Mouse (Mus musculus): Measurements from ENCODE around the gene Pdia5. TPM values are rescaled to one million over a fixed set of nuclear protein-coding genes. Genes with fewer than 3 reads are reported as not detected.

Gene Pdia5
- polyA plus RNA-seq, 1 experiment from 2014 or later: 24.2 TPM

DNA sequence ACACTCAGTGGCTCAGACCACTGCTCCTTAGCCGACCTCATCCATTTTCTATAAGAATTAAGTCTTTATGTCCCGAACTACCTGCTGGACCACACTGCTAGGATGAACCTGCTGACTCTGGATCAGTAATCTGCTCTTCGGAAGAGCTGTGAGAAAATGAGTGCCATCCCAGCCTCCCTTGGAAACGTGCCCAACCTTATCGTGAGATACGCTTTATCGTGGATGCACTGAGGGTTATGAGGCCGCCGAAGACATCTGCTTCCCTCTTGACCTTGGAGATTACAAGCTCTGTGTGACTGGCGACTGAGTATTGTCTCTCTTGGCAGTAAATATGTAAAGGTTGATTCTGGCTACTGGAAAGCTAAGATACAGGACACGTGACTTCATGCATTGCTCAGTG is 11.8 kb upstream of the Pdia5 start:
- no peak overlapping the region for H3K27ac ChIP-seq
- H3K4me3 ChIP-seq: no peak overlapping the region
- H3K9me3 ChIP-seq (replicated peaks): no peaks in the 10 kb centered on the region; the same call in 1 of the 2 replicates
- no peaks in the 10 kb centered on the region for H3K36me3 ChIP-seq
- 93% methylated on average over 11 of the region's 11 CpGs for WGBS
- no peaks in the 10 kb centered on the region for H3K27me3 ChIP-seq (ENCODE audit: low read depth, poor library complexity, severe bottlenecking)
- DNase-seq (ENCODE audit: low spot score): no peak
- H3K4me1 ChIP-seq: no peaks in the 10 kb centered on the region

DNA sequence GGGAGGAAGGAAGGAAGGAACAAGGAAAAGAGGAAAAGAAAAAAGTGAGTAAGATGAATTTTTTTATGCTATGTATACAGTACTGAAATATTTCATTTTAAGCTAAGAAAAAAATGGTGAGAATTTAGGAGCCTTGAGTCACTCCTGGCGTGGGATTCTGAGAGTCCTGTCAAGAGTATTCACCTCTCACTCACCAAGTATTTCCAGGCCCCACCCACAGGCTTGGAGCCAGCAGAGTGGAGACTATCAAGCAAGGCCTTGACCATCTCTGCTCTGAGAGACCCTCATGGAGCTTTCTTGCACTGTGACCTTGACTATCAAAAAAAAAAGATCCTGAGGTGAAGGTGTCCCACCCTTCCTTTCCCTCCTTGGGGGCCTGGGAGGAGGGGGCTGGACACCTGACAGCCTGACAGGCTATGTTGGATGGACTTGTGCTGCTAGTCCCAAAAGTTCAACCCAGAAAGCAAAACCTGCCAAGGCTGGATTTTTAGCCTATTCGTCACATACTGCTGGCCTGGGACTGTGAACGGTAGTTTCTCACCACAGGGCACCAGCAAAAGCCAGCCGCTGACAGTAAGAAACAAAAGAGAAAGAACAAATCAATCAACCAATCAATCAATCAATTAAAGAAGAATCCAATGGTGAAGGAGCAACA is 10.6 kb upstream of the Pdia5 start:
- no peak overlapping the region for H3K4me3 ChIP-seq
- no peaks in the 10 kb centered on the region; the same call in 1 of the 2 replicates for H3K9me3 ChIP-seq (replicated peaks)
- no peaks in the 10 kb centered on the region for H3K36me3 ChIP-seq
- H3K4me1 ChIP-seq: no peaks in the 10 kb centered on the region
- no peak overlapping the region for H3K27ac ChIP-seq
- 71% methylated on average over 4 of the region's 4 CpGs for whole genome bisulfite sequencing
- no peak for DNase-seq (ENCODE audit: low spot score)
- H3K27me3 ChIP-seq (ENCODE audit: low read depth, poor library complexity, severe bottlenecking): no peaks in the 10 kb centered on the region

DNA sequence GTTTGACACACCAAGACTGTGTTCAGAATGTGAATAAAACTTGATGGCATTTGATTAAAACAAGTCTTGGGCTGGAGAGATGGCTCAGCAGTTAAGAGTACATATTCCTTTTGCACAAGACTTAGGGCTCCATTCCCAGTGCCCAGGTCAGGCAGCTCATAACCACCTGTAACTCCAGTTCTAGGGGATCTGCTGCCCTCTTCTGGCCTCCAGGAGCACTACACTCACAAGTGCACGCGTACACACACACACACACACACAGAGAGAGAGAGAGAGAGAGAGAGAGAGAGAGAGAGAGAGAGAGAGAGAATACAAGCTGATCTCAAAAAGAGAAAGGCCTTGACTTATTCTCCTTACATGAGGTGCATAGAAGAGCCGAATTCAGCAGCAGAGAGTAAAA is 9.7 kb upstream of the Pdia5 start:
- Histone ChIP-seq H3K27me3 (ENCODE audit: low read depth, poor library complexity, severe bottlenecking) (no peaks in the 10 kb centered on the region), H3K4me1 (no peaks in the 10 kb centered on the region), H3K4me3 (no peak overlapping the region), H3K27ac (no peak overlapping the region), H3K36me3 (no peaks in the 10 kb centered on the region), H3K9me3 (replicated peaks) (no peaks in the 10 kb centered on the region; the same call in 1 of the 2 replicates)
- no peak for DNase-seq (ENCODE audit: low spot score)
- 89% methylated on average over 3 of the region's 3 CpGs for WGBS

DNA sequence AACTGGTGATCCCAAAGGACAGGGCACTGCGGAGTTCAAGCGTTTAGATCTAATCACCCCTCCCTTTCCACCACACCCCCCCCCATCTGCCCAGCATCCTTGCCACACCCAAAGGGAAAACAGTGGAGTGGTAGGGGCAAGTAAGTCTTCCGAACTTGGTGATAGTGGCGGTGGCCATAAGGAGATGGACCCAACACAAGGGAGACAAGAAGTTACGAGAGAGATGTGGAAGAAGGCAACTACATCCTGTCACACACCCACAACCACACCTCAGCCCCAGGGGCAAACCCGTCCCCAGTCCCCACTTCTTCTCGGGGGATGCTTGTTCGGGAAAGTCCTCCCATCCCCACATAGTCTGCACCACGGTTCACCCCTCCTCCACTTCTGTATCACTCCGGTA is 880 bp downstream of the Pdia5 start:
- Histone ChIP-seq H3K4me1 (peaks cover 41% of the 10 kb centered on the region), H3K27me3 (ENCODE audit: low read depth, poor library complexity, severe bottlenecking) (peaks cover 4% of the 10 kb centered on the region; the same call in 1 of the 2 replicates), H3K36me3 (no peaks in the 10 kb centered on the region), H3K4me3 (peak overlapping the region; percentile 81), H3K27ac (0 out of 2 replicates have a peak overlapping the region, but pooled peaks have one; percentile 84), H3K9me3 (replicated peaks) (no peaks in the 10 kb centered on the region)
- WGBS: 12% methylated on average over 10 of the region's 10 CpGs
- no peak for DNase-seq (ENCODE audit: low spot score)

DNA sequence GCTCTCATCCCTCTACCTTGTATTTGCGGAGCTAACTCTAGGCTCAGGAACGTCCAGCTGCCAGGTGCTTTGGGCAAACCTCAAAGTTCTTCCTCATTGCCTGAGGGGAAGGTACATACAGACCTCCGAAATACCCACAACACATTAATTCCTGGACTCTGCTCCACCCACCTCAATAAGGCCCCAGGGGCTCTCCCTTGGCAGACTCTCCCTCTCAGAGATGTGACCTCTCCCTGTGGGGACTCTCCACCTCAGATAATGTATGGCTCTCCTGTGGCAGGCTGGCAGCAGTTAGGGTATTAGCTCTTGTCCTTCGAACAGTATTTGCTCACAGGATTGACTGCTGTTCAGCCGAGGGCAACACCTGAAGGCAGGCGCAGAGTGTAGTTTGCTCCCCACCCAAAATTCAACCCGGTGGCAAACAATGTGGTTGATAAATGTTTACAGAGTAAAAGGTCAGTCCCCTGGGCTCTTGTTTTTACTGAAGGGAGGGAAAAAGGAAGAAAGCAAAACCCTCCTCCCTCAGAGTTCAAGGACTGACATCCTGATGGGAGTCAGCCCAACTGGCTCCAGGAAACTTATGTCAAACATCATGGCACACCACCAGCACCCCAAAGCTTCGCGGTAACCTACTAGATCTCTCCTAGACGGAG is 1.5 kb downstream of the Pdia5 start:
- no peak overlapping the region for H3K27ac ChIP-seq
- H3K36me3 ChIP-seq: no peaks in the 10 kb centered on the region
- 52% methylated on average over 10 of the region's 10 CpGs for WGBS
- H3K9me3 ChIP-seq (replicated peaks): no peaks in the 10 kb centered on the region
- no peak for DNase-seq (ENCODE audit: low spot score)
- peak overlapping the region; percentile 81; the same call in 1 of the 2 replicates for H3K4me3 ChIP-seq
- H3K4me1 ChIP-seq: peaks cover 47% of the 10 kb centered on the region
- peaks cover 4% of the 10 kb centered on the region; the same call in 1 of the 2 replicates for H3K27me3 ChIP-seq (ENCODE audit: low read depth, poor library complexity, severe bottlenecking)

GRCm38 (mm10) chr16:35487776-35488175 is 2.9 kb downstream of the Pdia5 start:
- H3K27ac ChIP-seq: no peak overlapping the region
- no peaks in the 10 kb centered on the region for H3K36me3 ChIP-seq
- WGBS: 94% methylated on average over 4 of the region's 4 CpGs
- H3K4me3 ChIP-seq: no peak overlapping the region
- peaks cover 52% of the 10 kb centered on the region for H3K4me1 ChIP-seq
- H3K27me3 ChIP-seq (ENCODE audit: low read depth, poor library complexity, severe bottlenecking): peaks cover 4% of the 10 kb centered on the region; the same call in 1 of the 2 replicates
- DNase-seq (ENCODE audit: low spot score): no peak
- H3K9me3 ChIP-seq (replicated peaks): no peaks in the 10 kb centered on the region

- no peak overlapping the region for H3K4me3 ChIP-seq
- H3K9me3 ChIP-seq (replicated peaks): no peaks in the 10 kb centered on the region
- 46% methylated on average over 4 of the region's 4 CpGs for WGBS
- H3K27me3 ChIP-seq (ENCODE audit: low read depth, poor library complexity, severe bottlenecking): peaks cover 4% of the 10 kb centered on the region; the same call in 1 of the 2 replicates
- DNase-seq (ENCODE audit: low spot score): no peak
- H3K36me3 ChIP-seq: peaks cover under 1% of the 10 kb centered on the region; the same call in 1 of the 2 replicates
- H3K4me1 ChIP-seq: peaks cover 52% of the 10 kb centered on the region
- no peak overlapping the region for H3K27ac ChIP-seq
These were observed 3.6 kb downstream of the Pdia5 start for GRCm38 (mm10) chr16:35487056-35487455.

DNA sequence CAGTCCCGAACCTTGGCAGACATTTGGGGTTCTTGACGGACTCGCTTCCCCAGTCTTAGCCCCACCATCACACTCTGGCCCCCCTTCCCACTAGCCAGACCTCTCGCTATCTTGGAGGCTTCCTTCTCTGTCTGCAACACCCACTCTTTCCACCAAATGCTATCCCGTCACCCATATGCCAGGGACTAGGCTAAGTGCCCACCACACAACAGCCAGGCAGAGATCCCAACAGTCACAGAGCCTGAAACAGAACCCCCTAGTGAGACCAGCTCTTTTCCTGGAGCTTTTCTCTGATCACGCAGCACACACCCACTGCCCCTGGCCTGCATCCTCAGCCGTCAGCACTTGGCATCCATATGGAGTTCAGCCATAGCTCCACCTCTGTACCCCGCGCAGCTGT is 5.0 kb downstream of the Pdia5 start:
- WGBS: 79% methylated on average over 9 of the region's 9 CpGs
- Histone ChIP-seq H3K36me3 (peaks cover 6% of the 10 kb centered on the region; the same call in 1 of the 2 replicates), H3K27ac (peak overlapping the region; percentile 44; the same call in 1 of the 2 replicates), H3K9me3 (replicated peaks) (no peaks in the 10 kb centered on the region), H3K27me3 (ENCODE audit: low read depth, poor library complexity, severe bottlenecking) (peaks cover 4% of the 10 kb centered on the region; the same call in 1 of the 2 replicates), H3K4me3 (no peak overlapping the region), H3K4me1 (peaks cover 49% of the 10 kb centered on the region)
- no peak for DNase-seq (ENCODE audit: low spot score)

GRCm38 (mm10) chr16:35484526-35485233 is 6.0 kb downstream of the Pdia5 start:
- peaks cover 44% of the 10 kb centered on the region for H3K4me1 ChIP-seq
- H3K36me3 ChIP-seq: peaks cover 12% of the 10 kb centered on the region
- no peak overlapping the region; the same call in 1 of the 2 replicates for H3K27ac ChIP-seq
- H3K27me3 ChIP-seq (ENCODE audit: low read depth, poor library complexity, severe bottlenecking): peaks cover 4% of the 10 kb centered on the region; the same call in 1 of the 2 replicates
- no peaks in the 10 kb centered on the region for H3K9me3 ChIP-seq (replicated peaks)
- DNase-seq (ENCODE audit: low spot score): no peak
- 84% methylated on average over 8 of the region's 8 CpGs for WGBS
- H3K4me3 ChIP-seq: no peak overlapping the region

- Histone ChIP-seq H3K27me3 (ENCODE audit: low read depth, poor library complexity, severe bottlenecking) (peaks cover 2% of the 10 kb centered on the region; the same call in 1 of the 2 replicates), H3K9me3 (replicated peaks) (no peaks in the 10 kb centered on the region), H3K36me3 (peaks cover 12% of the 10 kb centered on the region), H3K4me1 (peaks cover 38% of the 10 kb centered on the region), H3K27ac (no peak overlapping the region), H3K4me3 (no peak overlapping the region)
- WGBS: 39% methylated on average over 4 of the region's 4 CpGs
- no peak for DNase-seq (ENCODE audit: low spot score)
These were observed 6.6 kb downstream of the Pdia5 start for GRCm38 (mm10) chr16:35484105-35484504.

DNA sequence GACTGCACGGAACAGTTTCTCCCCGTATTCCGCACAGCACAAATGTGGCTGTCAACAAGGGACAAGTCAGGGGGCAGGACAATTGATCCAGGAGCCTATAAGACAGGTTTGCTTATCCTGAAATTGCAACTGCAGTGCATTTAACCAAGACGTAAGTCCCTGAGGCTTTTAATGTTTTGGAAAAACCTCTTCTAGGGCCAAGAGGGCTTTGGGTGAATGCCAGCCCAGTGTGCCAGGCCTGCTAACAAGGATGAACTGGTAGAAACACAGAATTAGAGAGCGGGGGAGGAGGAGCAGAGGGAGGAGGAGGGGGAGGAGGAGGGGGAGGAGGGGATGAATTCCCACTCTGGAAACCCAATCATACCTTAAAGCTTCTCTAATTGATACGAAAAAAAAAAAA is 11.4 kb downstream of the Pdia5 start:
- Histone ChIP-seq H3K4me1 (peaks cover 9% of the 10 kb centered on the region), H3K27ac (no peak overlapping the region), H3K4me3 (no peak overlapping the region), H3K9me3 (replicated peaks) (no peaks in the 10 kb centered on the region), H3K27me3 (ENCODE audit: low read depth, poor library complexity, severe bottlenecking) (no peaks in the 10 kb centered on the region), H3K36me3 (peaks cover 12% of the 10 kb centered on the region)
- DNase-seq (ENCODE audit: low spot score): no peak
- 90% methylated on average over 5 of the region's 6 CpGs for whole genome bisulfite sequencing

DNA sequence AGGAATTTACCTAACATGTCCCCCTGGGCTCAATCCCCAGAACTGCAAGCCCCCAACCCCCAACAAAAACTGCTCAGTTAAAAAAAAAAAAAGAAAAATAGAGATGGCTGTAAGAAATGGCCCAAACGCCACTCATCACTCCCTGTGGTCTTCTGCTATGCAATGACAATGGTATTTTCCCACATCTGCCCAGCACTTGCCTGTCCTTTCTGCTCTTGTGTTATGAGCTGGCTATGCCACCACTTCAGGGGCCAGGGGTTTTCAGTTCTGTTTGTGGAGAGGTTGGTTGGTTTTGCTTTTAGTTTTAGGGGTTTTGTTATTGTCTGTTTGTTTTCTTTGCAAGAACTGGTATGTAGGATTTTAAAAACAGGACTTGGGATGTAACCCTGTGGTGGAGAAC is 13.4 kb downstream of the Pdia5 start:
- H3K27ac ChIP-seq: no peak overlapping the region
- 0 out of 2 replicates have a peak, but pooled peaks cover 3% of the 10 kb centered on the region for H3K4me1 ChIP-seq
- no peak overlapping the region for H3K4me3 ChIP-seq
- no peaks in the 10 kb centered on the region for H3K9me3 ChIP-seq (replicated peaks)
- DNase-seq (ENCODE audit: low spot score): no peak
- no peaks in the 10 kb centered on the region for H3K27me3 ChIP-seq (ENCODE audit: low read depth, poor library complexity, severe bottlenecking)
- 67% methylated on average over 1 of the region's 1 CpGs for WGBS
- H3K36me3 ChIP-seq: peaks cover 14% of the 10 kb centered on the region

Measured in limb, embryonic 10.5 days (tissue).